Mouse (Mus musculus) R1 (cell line): ENCODE data around the gene Zbtb20.

ENCODE experiments used
- DNase-seq: peaks from one replicate; pipeline ENCODE4 v3.0.0-alpha.2; 2018; ENCODE audit warnings: low read depth, low spot score

The Zbtb20 gene

GRCm38 (mm10) chr16:43561956-43562355 lies 686.3 kb downstream of the Zbtb20 start:
- peak; percentile 41 for DNase-seq

- DNase-seq = no peak
Observed at GRCm38 (mm10) chr16:43565872-43566271, 690.2 kb downstream of the Zbtb20 start.

- DNase-seq = no peak
Observed at GRCm38 (mm10) chr16:43566511-43566910, 690.8 kb downstream of the Zbtb20 start.

GRCm38 (mm10) chr16:43571376-43572081 lies 695.8 kb downstream of the Zbtb20 start:
- DNase-seq = no peak

- DNase-seq = no peak
Observed at GRCm38 (mm10) chr16:43572171-43572570, 696.5 kb downstream of the Zbtb20 start.

- peak; percentile 3 for DNase-seq
Observed at GRCm38 (mm10) chr16:43572766-43573165, 697.1 kb downstream of the Zbtb20 start.

- DNase-seq = peak; percentile 55
Observed at GRCm38 (mm10) chr16:43573181-43573833, 697.6 kb downstream of the Zbtb20 start.

- peak; percentile 89 for DNase-seq
Observed at GRCm38 (mm10) chr16:43574006-43574764, 698.5 kb downstream of the Zbtb20 start.

GRCm38 (mm10) chr16:43575066-43575465 lies 699.4 kb downstream of the Zbtb20 start:
- peak; percentile 64 for DNase-seq

- peak; percentile 11 for DNase-seq
Observed at GRCm38 (mm10) chr16:43575507-43575906, 699.8 kb downstream of the Zbtb20 start.

- peak; percentile 8 for DNase-seq
Observed at GRCm38 (mm10) chr16:43577399-43577798, 701.7 kb downstream of the Zbtb20 start.

GRCm38 (mm10) chr16:43578351-43578750 lies 702.7 kb downstream of the Zbtb20 start:
- no peak for DNase-seq

- DNase-seq = no peak
Observed at GRCm38 (mm10) chr16:43579111-43579510, 703.4 kb downstream of the Zbtb20 start.

GRCm38 (mm10) chr16:43580321-43580822 lies 704.7 kb downstream of the Zbtb20 start:
- no peak for DNase-seq

GRCm38 (mm10) chr16:43581551-43581950 lies 705.9 kb downstream of the Zbtb20 start:
- DNase-seq = no peak

- DNase-seq = no peak
Observed at GRCm38 (mm10) chr16:43586859-43587429, 711.3 kb downstream of the Zbtb20 start.

- no peak for DNase-seq
Observed at GRCm38 (mm10) chr16:43590704-43591493, 715.2 kb downstream of the Zbtb20 start.

GRCm38 (mm10) chr16:43592062-43592461 lies 716.4 kb downstream of the Zbtb20 start:
- no peak for DNase-seq

GRCm38 (mm10) chr16:43592801-43593200 lies 717.1 kb downstream of the Zbtb20 start:
- no peak for DNase-seq

- no peak for DNase-seq
Observed at GRCm38 (mm10) chr16:43597375-43598060, 721.8 kb downstream of the Zbtb20 start.
